Mouse (Mus musculus): Measurements from ENCODE around the gene Glyatl3. TPM values are rescaled to one million over a fixed set of nuclear protein-coding genes. Genes with fewer than 3 reads are reported as not detected.

Glyatl3 gene
- total RNA-seq (2021): not detected

DNA sequence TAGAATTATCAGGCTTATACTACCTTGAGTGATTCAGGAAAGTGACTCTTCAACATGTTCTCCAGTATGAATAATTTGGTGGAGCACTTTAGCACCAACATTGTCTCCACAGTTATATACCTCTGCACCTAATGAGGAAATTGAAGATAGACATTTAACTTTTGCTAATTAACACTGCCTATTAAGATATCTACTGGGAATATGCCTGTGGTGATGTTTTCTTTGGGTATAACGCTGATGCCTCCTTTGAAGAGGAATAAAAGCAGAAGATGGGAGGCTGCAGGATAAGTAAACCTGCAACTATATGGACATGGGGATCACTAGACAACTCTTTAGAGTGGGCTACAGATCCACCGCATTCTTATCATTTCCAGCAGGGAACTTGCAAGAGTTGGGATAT is at the start of gene Glyatl3:
Gene Glyatl3, minus strand, starts transcription at position 101 of the 400 bp plus-strand sequence.
- DNase-seq: no peak

DNA sequence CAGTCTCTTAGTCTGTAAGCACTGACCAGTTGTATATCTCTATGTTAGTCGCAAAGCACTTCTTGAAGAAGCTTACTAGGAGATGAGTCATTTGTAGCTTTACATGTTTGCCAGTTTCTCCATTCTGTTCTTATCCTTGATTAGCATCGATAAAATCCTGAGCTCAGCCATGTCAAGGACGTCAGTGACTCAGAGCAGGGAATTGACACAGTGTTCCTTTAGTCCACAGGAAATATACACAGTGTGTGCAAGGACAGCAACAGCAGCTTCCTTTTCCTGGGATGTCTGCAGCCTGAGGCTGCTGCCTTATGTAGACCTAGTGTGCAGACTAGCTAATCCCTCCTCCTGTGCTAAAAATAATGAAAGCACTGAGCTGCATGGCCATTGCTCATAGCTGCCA is 34.4 kb upstream of the Glyatl3 start:
- no peak for DNase-seq

DNA sequence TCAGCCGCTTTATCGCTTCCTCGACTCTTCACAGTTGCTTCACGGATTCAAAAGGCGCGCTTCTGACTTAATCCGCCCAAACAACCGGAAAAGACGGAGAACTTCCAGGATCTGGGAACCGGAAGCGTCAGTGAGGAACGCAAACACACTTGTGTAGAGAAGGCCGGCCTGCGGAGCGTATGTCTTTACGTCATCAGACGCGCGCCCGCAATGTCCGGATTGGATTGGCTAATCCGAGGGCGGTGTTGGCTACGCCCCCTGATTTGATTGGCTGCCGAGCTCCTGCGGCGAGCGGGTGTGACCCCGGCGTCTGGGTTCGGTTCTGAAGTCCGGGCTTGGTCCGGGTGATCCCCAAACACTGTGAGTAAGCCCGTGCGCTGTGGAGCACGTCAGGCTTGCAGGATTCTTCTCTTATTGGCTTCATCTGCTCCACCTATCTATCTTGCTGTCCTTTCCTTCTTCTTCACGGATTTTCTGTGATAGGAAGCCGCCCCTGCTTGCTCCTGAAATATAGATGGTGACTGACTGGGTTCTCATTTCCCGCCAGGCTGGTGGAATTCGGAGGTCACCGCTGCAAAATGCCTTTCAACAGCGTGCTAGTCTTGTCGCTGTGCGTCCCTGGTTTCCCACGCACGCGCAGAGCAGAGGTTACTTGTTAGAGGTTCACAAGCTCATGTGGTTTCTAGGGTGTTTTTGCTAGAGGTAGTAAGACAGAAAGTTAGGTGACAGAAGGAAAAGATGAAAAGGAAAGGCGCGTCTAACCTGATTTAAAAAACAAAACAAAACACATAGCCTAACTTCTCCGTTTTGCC is 20.5 kb upstream of the Glyatl3 start, which contains the start of the genes Mut and Cenpq:
Gene Mut, plus strand, starts transcription at position 266 of the 812 bp plus-strand sequence.
Gene Cenpq, minus strand, starts transcription at position 628 of the 812 bp plus-strand sequence.
- DNase-seq: peak; percentile 99 to 100

DNA sequence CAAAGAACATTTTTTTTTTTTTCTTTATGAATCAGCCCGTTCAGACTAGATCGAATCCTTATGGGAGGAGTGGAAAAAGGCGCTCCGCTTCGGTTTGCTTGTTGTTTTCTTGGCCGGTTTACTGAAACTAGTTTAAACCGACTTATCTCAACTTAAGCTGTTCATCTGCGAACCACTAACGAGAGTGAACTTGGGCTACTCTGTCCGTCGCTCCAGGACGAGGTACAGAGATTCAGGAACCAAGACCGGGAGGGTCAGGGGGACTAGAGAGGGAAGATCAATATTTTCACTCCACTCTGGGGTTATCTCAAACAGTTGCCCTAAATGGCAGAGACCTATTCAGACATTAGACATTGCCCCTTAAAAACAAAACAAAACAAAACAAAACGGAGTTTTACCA is 19.8 kb upstream of the Glyatl3 start:
- DNase-seq: no peak

DNA sequence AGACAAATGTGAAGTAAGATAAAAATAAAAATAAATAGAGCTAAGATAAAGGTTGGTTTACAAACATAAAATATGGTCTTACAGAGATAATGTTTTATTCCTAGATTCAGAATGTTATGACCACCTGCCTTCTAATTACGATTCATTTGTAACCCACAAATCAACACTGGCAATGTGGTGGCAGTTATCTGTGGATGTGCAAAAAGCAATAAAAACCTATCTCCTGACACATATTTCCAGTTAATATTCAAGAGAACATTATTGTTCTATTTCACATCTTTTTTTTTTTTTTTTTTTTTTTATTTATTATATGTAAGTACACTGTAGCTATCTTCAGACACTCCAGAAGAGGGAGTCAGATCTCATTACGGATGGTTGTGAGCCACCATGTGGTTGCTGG is 1.3 kb upstream of the Glyatl3 start:
- no peak for DNase-seq

DNA sequence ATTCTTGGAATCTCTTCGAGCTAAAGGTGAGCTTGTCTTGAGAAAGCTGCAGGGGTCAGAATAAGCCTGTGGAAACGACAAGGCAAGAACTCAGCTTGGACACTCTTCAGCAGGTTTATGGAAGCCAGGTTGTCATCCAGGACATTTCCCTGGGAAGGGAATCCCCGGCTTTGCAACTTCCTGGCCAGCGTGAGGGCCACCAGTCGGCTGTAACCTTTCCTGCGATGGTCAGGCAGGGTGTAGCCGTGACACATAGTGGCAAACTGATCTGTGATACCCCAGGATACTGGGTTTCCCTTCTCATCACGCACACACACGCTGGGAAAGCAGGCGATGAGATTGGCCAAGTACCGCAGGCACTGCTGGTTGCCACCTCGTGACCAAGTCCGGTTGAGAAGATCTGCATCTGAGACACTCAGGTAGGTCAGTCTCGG is 9.4 kb downstream of the Glyatl3 start:
- no peak for DNase-seq

DNA sequence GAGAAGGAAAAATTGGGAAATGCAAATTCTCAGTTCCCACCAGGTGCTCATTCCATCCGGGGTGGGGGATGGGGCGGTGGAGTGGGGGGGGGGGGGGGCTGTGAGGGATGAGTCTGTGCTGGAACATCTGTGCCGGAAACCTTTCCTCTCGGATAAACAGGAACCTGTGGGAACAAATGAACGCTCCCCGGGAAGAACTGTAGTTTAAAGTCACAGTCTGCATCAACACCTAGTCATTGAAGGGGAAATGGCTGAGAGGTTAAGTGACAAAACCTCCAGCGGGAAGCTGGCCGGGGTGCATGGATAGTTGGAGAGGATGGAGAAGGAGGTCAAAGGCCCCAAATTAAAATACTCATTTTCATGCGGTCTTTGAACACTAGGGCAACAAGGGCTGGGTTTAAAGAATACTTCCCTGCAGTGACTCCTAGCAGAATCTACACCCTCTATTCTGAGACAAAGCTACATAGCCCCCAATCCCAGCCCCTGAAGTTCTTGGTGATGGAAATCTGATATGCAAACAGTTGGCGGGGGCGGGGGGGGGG is 10.0 kb downstream of the Glyatl3 start:
- no peak for DNase-seq

DNA sequence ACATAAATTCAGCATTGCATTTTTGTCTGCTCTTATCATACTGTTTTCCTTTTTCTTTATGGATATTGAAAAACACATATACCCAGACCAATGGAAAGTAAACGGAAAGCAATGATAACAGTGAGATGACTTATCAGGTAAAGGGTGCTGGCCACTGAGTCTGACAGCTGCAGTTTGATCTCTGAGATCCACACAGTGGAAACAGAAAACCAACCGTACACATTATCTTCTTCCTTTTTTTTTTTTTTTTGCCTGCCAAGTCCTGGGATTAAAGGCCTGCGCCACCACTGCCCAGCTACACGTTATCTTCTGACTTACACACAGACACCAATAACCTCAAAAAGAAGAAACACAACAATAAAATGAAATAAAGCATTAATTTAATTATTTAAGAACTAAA is 10.8 kb downstream of the Glyatl3 start:
- DNase-seq: no peak

DNA sequence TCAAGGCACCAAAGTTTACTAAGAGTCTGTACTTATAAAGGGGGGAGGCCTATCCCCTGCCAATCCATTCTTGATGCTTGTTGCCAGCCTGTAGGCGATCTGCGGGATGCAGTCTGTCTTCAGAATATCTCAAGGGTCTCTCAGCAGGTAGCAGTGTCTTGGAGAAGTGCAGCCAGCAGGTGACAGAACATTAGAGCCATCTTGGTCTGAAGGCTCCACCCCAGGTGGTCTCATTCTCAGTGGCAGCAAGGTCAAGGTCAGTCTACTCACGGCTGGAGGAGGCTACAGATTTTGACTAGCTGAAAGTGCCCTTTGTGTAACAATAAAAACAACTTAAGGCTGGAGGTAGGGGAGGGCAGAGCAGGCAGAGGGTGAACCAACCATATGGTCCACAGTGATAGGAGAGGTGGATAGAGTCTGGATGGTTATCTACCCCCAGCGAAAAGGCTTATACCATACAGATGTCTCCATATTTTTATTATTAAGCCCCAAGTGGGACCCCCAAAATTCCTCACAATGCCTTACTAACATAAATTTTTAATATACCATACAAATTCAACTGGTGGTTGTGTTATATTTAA is 14.3 kb downstream of the Glyatl3 start:
- DNase-seq: no peak

DNA sequence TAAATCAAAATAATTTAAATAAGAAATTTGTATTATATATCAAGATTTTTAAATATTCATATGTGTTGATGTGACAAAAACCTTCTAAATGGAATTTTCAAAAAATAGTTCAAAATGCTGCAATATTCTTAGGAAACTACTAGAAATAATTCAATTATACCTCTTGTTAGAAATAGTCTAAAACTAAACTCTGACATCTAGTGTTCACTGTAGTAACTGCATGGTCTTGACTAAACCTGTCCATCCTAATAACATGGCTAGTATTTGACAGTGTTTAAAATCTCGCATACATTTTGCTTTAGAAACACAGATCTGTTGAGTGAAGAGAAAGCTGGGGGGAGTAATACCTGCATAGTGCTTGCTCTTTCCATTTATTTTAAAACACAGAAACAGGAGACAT is 17.3 kb downstream of the Glyatl3 start:
- DNase-seq: no peak

DNA sequence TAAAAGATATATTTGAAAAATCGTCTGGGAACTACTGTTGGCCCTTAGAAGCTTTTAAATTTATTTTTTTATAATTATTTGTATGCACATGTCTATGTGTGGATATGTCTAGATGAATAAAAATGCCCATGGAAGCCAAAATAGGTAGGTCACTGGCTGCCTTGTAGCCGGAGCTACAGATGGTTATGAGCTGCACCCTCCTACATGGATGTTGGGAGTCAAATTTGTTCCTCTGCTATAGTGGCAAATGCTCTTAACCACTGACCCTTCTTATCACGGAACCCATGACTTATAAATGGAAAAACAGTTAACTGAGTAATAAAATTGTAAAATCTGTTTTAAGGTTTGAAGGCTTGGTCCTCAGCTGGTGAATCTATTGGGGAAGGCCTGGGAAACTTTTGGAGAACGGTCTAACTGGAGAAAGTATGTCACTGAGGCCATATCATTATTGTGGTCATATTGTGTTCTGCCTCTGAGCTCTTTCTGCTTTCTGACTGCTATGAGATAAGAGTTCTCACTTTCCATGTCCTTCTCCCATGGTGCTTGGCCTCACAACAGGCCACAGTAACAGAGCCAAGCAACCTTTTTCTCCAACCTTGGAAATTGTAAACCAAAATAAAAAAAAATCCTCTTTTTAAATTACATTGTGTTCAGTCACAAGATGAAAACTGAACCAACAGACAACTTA is 26.2 kb downstream of the Glyatl3 start:
- no peak for DNase-seq

DNA sequence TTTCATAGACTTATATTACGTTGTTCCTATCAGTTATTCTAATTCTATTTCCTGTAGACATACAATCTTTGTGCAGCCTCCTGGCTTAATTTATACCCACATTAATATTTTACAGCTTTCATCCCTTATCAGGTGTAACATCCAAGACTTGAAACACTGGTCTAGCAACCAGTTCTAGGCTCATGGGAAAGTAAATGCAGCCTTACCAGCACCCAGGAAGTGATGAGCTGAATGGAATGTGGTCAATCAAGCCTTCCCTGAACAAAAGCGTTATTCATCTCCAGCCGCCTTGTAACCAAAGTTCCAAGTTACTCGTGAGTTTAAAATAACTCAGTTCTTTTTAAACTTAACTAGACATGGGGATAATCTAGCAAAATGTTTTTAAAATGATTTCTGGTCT is 29.0 kb downstream of the Glyatl3 start:
- DNase-seq: no peak

DNA sequence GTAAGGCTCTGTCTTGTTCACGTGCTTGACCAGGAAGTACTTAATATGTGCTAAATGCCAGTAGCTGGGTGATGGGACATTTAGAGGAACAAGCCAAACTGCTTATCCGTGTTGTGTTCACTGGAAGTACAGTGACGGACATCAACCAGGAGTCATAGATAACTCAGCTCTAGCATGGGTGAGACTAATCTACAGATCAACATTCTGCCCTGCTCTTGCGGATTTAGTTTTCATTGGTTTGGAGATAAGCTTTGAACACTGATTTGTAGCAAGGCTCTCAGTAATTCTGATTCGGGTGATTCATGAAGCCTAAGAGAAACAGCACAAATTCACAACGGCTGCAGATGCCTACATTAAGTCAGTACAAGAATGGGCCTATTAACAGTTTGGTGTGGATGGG is 32.0 kb downstream of the Glyatl3 start:
- DNase-seq: no peak

DNA sequence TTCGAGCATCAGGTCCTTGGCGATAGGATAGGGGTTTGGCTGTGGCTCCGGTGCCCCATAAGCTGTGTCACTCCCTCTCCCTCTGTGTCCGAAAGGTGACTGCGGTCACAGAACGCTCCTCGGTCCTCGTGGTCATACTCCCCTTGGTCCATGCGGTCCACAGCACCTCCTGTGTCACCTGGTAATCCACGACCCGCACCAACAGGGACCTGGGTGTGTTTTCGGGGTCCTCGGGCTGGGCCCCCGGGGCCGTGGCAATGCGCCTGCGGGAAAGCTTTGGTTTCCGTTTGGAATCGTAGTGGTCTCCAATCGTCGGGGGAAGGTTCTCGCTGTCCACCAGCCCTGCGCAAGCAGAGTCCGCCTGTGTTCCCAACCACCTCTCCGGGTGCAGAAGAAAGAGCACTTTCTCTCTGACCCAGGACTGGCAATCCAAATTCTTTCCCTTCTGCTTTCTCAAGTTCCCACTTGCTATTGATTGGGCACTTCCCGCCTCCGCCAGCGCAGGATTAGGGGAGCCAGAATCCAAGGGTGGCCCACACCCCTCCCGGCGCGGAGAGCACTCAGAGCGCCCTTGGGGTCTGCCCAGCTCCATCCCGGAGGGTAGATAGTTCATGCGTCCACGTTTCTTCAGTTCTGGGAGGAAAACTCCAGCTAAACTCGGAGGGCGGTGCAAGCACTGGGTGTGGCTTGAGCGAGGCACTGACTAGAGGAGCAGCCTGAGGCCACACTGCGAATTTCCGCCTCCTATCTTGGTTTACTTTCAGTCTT is 34.0 kb downstream of the Glyatl3 start, which contains the start of gene 9130008F23Rik:
Gene 9130008F23Rik, minus strand, starts transcription at position 636 of the 768 bp plus-strand sequence.
- DNase-seq: peak in 1 of 2 experiments; percentile 5

DNA sequence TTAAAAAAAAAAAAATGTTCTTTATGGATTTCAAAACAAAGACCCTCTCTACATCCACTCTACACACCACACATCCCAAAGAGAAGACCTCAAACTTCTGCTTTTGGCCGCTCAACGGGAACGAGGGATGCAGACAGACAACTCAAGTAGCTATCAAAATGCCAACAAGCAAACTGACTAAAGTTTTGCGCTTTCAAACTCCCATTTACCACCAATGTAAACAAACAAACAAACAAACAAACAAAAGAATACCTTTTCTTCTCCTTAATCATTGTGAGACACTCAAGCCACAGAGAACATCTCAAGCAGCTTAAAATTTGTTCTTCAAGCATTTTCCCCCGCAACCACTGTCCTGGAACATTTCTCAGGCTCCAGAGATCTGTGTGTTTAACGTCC is 34.6 kb downstream of the Glyatl3 start:
- no peak for DNase-seq

DNA sequence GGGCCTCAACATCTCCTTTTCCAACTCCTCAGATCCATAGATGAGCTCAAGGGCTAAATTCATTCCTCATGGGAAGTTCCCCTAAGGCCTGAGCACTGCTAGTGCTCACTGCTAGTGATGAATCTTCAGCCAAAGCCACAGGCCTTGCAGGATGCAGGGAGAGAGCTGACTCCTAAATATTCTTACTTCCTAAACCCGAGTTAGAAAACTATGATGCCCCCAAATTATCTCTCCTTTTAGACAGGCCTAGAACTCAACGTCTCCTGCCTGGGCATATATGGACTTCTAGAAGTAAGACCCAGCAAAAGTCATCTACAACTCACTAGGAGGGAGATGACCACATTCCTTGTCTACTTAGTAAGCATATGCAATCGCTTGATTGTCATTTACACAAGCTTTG is 36.4 kb downstream of the Glyatl3 start:
- DNase-seq: no peak

DNA sequence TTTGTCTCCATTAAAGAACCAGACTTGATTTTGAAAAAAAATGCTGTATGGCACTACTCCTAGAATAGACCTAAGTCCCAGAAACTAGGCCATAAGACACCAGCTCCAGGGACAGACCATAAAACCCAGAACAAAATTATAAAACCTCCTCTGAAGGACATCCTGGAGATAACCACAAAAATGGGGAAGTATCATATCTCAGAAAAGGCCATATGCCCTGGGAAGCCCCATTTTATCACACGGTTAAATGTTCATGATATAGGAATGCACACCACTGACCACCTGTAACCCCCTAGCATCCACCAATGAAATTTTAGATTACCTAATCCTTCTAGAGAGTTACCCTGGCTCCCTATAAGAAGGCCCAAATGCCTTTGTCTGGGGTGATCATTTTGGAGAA is 38.6 kb downstream of the Glyatl3 start:
- DNase-seq: no peak

DNA sequence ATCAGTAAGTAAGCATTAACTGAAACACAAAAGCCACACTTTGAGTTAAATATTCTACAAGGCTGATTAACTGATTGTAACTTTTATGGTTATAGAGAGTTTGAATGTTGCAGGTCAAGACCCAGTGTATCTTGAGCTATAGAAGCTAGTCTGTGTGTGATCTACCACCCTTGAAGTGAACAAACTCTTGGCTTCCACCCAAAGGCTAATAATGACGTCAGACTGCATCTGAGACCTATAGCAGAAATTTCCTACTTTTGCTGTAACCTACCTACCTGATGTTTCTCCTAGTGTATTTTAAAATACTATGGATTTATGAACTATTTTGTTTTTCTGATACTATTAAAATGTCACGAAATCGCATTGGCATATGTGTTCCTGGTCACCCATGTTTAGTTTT is 39.4 kb downstream of the Glyatl3 start:
- no peak for DNase-seq

DNA sequence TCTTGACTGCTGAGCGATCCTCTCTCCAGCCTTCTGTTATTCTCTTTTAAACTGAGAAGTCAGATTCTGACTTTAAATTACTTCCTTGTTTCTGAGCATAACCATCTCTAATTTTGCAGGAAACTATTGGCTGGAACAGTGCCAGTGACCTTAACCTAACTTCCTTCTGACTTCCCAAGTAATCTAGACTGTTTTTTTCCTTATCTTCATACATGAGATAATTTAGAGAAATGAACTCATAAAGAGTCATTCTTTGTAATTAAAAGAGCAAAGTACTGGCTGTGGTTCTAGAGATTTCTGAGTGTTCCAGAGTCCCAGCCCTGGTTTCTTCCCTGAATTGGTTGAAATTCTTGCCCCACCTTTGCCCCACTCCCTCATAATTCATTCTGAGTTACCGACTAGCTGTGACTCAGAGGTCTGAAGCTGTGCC is 40.6 kb downstream of the Glyatl3 start:
- no peak for DNase-seq

DNA sequence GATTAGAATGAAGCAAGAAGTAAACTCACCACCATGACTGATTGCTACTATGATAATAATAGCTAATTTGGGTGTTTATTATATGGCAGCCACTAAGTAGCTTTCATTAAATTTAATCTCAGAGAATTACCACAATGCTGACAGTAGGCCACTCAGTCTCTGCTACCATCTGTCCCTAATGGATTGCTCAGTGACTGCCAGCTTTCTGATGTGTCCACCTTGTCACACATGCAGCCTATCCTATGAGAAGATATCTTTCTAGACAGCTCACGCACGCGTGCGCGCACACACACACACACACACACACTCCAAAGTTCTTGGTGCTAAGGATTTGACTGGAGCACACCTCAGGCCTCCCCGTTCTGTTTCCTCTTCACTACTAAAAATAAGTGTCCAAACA is 41.5 kb downstream of the Glyatl3 start:
- no peak for DNase-seq

DNA sequence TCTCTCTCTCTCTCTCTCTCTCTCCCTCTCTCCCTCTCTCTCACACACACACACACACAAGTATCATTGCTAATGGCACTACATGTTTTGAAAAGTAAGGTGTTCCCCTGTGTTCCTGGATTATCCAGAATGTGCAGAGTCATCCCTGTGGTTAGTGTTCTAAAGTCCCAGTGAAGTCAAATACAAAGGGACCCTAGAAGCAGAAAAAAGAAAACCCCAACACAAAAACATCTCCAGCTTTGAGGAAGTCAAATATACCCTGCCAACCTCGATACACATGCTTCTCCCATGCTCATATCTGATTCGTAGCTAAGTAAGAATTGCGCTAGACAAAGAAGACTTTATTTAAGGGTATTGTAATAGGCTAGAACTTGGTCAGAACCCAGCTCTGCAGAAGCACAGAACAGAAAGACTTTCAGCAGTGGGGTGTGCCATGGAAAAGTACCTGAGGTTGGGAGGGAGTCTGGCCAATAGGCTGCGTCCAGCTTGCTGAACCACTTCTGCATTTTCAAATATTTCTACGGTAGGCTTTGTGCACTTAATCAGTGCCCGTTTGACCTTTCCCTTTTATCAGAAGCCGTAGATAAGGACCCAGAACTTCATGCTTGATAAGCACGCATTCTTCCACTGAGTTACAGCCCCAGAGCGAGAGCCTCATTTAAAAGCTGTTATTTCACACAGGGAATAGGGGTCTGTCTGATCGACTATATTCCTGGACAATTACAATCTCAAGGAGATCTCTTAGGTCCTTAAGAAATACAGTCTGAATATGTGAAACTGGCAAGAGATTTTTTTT is 45.0 kb downstream of the Glyatl3 start:
- DNase-seq: no peak

Measured in layer of hippocampus, postnatal 36 days (tissue).